Mouse (Mus musculus) induced T-regulatory cell, adult 2 months (primary cell): ENCODE data around the gene 1810049J17Rik.
"Not testable (repeated sequence)": the region's sequence is repeated elsewhere in the genome, so short reads cannot be mapped to it uniquely, and the experiment has no call there.

ENCODE experiments used
- DNase-seq: peaks from one replicate; pipeline ENCODE4 v3.0.0-alpha.2; 2012; ENCODE audit warnings: low read depth

The 1810049J17Rik gene

DNA sequence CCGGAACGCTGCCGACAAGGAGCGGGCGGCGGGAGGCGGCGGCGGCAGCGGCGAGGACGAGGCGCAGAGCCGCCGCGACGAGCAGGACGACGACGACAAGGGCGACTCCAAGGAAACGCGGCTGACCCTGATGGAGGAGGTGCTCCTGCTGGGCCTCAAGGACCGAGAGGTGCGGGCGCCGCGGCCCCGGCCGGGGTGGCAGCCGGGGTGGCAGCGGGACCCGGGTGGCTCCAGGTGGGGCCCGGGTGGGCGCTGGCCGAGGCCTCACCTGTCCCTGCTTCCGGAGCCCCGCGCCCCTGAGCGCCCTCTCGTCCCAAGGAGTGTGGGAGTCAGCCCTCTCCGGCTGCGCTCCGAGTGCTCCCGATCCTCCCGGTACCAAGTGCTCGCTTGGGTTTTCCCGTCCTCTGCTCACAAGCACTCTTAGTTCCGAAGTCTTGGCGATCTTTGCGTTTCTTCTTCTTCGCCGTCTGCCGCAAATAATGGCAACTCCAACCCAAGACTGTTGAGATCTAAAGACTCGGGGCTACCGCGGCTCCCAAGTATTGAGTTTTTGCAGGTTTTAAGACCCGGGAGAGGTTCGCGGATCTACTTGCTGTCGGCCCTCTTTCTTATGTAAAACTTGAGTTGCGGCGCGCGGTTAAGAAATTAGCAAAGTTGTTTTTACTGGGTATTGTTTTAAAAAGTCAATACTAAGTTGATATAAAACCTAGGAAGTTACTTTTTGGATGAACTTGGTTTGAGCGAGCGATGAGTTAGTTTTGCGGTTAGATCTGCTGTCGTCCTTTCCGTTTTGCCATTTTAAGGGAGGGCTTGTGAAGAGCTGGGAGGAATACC, at the start of gene 1810049J17Rik:
TSS of gene 1810049J17Rik (minus strand) at position 112 of the 834 bp plus-strand sequence.
- peak; percentile 80 for DNase-seq

DNA sequence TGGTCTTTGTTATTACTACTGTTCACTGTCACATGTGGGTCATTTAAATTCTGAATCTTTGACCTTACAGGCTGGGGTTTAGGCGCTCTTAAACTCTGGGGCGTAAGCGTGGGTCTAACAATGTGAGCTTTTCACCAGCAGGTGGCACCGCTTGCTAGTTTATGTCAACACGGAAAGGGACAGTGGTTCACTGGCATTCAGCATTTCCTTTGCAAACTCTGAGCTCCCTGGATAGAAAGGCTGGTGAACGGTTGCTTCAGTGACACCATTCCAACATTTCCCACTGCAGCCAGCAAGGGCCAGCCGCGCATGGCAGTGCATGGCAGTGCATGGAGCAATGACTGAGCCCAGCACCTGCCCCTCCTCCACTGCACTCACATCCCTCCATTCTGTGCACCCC, 49.5 kb upstream of the 1810049J17Rik start:
- DNase-seq: peak; percentile 86

DNA sequence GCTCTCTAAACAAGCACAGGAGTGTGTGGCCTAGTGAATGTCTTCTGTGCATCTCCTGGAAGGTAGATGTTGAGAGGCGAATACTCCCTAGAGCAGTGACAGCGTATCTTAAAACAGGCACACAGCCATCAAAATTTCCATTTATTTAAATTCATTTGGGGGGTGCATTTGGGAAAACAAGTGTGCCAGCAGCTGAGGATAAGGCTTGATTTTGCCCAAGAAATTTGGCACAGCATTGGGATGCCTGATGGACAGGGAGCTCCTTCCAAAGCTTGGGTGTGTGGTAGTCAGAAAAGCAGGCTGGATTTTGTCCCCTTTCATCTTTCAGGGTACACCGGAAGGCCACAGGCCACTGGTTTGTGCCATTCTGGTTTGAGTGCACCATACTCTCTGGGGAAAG, 48.4 kb upstream of the 1810049J17Rik start:
- DNase-seq: no peak

DNA sequence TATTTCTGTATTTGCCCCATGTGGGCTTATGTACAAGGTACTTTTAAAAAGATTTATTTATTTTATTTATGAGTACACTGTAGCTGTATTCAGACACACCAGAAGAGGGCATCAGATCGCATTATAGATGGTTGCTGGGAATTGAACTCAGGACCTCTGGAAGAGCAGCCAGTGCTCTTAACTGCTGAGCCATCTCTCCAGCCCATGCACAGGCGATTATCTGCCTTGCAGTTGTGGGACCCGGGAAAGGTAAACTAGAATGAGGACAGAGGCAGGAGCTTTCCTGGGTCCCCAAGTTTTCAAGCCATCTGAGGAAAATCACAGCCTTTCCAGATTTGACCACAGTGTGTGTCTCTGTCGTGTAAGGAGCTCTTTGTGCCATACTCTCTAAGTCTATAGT, 47.2 kb upstream of the 1810049J17Rik start:
- no peak for DNase-seq

DNA sequence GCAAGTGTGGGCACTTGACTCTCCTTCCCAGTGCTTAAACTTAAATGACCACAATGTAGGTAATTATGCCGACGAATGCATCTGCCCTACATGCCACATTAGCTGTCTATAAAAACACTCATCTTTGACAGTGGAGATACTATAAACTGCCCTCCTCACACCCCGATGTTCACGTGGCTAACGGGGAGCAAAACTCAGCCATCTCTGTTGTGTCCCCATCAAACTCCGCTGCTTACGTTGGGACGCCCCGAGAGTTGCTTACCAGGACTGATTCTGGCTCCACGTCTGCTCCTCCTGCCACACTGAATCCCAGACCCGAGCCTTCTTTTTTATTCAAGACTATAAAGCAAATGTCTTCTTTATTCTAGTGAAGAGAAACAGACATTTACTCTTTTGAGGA, 46.7 kb upstream of the 1810049J17Rik start:
- no peak for DNase-seq

DNA sequence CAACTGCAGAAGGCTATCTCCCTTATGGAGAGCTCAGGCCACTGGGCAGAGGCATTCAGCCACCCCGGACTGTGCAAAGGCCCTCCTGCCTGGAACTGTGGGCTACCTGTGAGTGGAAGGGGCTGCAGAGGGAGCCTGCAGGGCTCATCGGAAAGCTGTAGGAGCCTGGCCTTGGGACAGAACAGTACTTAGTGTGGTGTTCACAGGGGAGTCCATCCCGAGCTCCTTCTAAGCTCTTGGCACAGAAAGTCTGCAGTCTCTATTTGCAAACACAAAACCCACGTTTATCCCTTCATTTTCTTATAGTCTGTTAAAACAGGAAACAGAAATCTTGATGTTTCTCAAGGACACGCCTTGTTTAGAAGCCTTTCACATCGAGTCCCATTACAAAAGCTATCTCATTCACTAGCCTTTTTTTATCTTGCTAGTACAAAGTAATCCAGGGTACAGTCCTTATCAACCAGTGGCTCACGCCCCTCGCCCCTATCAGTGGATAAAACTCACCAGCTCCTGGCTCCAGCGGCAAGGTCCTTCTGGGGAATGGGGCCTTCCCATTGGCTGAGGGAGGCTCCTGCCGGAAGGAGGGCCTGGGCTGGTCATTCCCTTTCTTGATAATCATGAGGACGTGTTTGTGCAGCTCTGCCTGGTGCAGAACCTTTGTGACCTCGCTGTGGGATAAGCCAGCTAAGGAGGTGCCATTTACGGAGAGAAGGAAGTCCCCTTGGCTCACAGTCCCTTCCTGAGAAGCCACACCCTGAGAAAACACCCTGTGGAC, 45.8 kb upstream of the 1810049J17Rik start:
- DNase-seq: no peak

DNA sequence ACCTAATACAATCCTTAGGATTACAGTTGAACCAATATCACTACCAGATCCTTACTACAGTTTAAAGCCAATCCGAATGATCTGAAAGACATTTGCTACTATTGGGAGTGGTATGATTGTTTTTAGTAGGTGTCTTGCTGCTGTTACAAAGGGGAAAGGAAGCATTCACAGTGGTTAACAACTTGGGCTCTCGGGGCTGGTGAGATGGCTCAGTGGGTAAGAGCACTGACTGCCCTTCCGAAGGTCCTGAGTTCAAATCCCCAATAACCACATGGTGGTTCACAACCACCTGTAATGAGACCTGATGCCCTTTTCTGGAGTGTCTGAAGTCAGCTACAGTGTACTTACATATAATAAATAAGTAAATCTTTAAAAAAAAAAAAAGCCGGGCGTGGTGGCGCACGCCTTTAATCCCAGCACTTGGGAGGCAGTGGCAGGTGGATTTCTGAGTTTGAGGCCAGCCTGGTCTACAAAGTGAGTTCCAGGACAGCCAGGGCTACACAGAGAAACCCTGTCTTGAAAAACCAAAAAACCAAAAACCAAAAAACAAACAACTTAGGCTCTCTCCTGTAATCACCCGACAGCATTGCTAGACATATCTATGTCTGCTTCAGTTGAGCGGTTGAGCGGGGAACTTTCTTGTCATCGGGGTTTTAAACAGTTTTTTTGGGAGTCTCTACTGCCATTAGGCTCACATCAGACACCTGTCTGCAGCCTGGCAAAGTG, 45.0 kb upstream of the 1810049J17Rik start:
- not testable (repeated sequence) for DNase-seq

DNA sequence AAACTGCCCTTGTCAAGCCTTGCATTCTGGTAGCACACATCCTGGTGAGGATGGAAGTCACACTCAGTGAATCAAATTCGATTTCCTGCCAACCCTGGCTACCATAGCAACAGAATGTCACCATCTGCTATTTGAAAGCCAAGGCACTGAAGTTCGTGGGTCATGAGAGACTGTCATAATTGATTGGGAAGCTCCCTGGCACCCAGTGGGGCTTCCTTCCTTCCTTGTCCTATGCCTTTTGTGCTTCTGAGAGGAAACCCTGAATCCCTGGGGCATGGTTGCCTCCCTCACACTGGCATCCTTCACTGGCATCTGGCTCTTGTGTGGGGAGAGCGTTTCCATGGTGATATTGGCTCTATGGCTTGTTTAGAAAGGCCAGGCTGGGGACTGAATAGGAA, 44.4 kb upstream of the 1810049J17Rik start:
- no peak for DNase-seq

DNA sequence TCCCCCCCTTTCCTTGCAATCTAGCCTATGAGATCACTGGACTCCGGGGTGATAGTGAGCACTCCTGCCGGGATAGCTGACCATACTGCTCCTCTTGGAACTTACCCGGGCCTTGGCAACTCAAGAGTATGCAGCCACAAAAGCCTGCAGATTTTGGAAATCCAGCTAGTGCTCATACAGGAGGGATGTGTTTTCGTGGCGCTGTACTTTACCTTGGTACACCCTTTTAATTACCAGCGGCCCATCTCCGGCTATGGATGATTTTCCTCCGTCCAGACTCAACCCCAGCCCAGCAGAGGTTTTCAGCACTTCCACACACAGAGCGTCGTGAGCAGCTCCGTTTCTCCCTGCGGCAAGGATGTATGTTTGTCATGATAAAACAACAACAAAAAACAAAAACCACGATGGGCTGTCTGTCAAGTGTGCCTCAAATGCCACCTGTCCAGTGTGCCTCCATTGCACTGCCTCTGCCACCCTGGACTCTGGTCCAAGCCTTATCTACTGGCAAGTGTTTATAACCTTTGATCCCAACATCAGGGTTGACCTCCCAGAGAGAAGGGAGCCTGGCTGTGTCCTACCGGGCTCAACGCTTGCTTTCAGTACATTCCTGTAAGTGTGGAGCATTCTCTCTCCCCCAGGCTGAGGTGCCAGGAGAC, 43.8 kb upstream of the 1810049J17Rik start:
- DNase-seq: no peak

DNA sequence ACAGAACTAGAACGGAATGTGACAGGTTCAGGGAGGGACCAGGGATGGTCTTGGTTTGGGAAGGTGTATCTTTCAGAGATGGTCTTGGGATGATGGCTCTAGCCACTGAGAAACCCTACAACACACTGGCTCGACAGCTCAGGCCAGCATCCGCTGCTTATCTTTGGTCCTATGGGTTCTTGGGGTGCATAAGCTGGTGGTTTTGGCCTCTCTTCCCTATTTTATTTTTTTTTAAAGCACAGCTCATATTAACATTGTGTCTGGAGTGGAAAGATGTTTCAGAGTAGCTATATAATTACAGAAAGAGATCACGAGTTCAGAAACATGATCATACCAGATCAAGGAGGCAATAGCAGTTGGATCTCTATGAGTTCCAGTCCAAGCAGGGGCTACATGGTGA, 42.4 kb upstream of the 1810049J17Rik start:
- no peak for DNase-seq

DNA sequence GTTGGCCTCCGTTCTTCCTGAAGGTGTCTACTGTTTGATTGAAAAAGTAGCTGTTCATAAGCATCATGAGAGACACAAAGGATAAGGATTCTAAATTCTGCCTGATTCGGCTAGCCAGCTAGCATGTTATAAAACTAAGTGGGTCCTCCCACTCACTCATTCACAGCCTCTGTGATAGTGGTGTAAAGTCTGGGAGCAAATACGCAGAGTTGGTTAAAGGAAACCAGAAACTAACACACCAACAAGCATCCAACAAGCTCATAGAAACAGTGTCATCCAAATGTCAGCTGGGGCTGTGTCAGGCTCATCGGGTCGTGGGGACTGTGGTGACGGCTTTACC, 41.0 kb upstream of the 1810049J17Rik start:
- no peak for DNase-seq

DNA sequence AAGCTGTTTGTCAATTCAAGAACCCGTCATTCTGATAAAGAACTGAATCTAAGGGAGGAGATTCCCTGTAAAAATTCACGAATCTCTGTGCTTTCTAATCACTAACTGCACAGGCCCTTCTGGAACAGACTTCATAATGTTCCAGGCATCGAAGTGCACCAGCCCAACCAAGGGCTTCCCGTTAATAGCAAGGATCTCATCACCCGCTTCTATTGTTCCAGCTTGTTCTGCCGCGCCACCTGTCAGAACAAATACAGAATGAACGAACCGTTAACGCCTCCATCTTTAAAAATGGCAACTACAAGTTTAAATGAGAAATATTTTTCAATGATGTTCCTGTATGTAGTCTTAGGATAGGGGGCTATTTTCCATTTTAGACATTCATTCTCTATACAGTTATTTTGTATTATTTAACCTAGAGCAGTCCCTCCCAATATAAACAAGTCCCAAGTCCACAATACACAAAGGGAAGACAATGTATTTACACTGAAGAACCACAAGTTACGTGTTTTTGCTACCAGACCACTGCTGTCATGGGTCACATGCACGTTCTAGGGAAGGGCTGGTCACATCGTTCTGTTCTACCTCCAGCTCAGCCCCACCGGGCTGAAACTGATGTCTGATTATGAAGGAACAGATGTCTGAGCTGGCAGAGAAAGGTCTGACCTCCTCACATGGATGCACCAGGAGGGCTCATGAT, 40.5 kb upstream of the 1810049J17Rik start:
- no peak for DNase-seq

DNA sequence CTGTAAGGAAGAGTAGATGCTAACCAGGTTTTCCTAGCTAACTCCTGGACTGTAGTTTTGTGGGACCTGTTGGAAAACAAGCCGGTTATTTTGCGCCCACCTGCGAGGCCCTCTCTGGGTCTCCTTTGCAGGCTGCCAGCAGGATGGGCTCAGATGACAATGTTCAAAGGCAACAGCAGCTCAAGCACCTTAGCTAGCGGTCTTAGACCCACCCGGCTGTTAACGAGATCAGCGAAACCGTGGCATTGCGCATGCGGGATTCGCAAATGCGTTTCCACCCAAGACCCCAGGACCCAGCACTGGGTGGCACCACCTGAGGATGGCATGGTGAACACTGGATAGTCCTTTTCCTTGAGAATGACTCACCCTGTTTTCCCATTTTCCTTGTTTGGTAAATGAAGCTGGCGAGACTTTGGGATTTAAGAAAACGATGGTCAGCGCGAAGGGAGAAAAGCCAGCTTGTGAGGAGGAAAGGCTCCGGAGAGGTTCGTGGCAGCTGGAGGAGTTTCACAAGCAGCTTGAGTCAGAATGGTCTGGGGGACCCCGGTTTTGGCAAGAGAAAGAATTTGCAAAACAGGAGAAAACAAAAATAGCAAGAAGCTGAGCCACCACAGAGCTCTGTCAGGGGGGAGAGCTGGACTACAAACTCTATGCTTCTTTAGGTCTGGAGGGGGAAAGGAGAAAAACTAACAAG, 39.0 kb upstream of the 1810049J17Rik start:
- DNase-seq: no peak

DNA sequence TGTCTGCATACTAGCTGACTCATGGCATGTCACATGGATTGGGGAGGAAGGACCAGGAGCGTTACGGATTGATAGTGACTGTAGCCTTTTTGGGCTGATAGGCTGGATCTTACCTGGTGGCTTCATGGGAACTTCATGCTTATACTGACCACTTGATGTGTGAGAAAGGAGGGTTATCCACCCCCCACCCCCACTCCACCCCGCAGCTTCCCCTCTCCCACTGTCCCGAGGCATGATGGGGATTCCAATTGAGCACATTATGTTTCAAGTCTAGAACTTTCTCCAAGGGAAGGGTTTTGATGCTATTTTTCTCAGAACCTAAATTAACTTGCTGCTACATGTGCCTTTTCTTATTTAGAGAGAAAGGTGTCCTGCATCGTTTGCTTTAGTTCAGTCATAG, 36.7 kb upstream of the 1810049J17Rik start:
- DNase-seq: no peak

DNA sequence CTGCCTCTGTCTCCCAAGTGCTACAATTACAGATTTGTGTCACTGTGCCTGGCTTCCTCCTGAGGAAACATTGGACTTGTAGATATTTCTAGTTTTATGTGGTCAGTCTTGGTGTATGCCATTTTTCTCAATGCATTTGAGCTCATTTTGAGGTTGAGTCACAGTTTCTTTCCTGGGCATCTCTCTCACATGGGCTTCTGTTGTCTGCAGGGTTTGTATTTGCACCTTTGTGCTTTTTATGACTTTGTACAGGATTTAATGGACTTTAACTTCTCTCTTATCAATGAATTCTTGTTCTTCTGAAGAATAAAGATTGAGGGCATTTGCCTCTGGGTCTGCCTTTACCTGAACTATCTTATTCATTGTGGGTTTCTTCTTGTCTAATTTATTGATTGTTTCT, 35.8 kb upstream of the 1810049J17Rik start:
- DNase-seq: no peak

DNA sequence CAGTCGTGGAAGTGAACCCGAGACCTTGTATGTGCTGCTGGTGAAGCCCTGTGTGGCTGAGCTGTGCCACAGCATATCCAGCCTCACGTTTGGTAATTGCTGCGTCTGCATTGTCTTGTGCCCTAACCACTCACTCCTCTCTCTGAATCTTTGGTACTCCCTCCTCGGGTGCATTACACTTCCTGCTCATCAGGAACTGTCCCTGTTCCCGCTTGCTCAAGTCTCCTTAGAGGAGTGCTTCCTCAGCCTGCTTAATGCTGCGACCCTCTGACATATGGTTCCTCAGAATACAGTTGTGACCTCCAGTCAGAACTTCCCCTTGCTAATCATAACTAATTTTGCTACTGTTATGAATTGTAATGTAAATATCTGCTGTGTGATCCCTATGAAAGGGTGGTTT, 34.2 kb upstream of the 1810049J17Rik start:
- no peak for DNase-seq

DNA sequence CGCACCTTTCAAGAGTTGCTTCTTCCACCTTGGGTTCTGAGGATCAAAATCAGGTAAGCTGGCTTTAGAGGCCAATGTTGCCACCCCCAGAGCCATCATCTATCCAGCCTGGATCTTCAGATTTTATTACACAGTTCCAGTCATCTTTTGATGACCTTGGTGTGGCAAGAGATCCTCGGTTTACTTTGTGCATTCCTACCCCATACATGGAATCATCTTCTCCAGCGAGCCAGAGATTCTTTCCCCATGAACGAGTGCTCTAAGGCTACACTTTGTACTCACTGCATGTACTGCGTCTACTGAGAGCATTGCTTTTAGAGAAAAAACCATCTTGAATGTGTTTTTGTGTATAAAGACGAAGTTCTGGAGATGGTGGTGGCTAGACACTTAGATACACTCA, 33.6 kb upstream of the 1810049J17Rik start:
- DNase-seq: no peak

DNA sequence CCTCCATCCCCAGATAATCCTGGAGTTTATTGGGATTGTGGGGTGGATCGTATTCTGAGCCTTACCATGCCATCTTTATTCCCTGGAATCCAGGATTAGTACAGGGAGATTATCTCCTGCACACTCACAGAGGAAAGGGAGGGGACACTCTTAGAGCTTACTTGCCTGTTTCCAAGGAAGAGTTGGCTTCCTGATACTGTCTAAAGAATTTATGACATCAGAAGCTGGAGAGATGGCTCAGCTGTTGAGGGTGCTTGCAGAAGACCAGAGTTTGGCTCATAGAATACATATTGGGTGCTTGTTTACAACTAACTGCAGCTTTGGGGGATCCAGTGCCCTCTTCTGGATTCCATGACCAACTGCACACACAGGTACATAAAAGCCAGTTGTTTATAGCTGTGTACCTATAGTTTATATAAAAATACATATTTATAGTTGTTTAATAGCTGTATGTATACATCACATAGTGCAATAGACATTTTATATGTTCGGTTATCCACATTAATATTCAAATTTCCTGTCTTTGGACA, 32.6 kb upstream of the 1810049J17Rik start:
- no peak for DNase-seq

DNA sequence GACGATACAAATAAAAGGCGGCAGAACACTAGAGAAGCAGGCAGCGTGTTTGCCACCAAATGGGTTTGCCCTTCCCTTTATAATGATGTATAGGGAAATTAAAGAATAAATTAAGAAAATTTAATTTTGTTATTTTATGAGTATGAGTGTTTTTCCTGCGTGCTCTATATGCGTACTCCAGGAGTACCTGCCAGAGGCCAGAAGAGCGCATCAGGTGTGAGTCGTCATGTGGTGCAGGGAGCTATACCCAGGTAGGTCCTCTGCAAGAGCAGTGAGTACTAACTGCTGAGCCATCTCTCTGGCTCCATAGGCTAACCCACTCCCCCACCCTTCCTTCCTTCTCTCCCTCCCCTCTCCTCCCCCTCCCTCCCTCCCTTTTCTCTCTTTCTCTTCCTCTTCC, 29.8 kb upstream of the 1810049J17Rik start:
- DNase-seq: no peak

DNA sequence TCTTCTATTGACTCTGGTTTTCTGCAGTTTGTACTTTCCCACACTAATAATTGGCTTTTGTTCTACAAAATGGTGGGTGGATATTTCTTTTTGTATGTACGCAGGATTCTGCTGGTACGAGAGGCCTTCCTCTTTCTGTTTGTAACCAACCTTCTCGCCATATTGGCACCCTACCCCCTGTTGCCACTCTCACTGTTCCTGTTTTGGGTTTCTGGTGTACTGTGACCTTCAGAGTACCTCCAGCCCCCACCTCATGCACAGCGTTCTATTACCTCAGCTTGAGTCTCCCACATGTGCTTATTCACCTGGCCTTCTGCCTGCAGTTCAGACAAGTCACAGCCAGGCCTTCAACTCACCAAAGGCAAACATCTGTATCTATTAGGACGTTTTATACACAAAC, 28.1 kb upstream of the 1810049J17Rik start:
- no peak for DNase-seq

DNA sequence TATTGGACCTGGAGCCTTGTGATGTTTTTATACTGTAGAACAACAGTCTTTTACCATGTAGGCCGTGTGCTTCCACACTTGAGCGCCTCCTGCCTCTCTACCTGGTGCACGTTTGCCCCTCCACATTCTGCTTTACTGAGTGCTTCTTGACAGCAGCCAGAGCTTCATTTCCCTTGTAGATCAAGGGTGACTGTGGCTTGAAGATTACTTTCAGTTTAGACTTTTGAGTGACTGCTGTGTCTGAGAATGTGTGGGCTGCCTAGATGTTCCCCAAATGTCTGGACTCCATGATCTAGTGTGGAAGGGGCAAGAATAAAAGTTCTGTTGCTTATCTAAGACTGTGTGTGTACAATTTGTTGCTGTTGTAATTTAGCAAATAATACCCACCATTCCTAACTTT, 27.3 kb upstream of the 1810049J17Rik start:
- no peak for DNase-seq
